Mouse (Mus musculus) kidney, adult 8-10 months (tissue): Measurements from ENCODE around the gene Spast.
"Not testable (repeated sequence)": the region's sequence is repeated elsewhere in the genome, so short reads cannot be mapped to it uniquely, and the experiment has no call there.

Experiments used
- DNase-seq, 2 experiments: peaks; one replicate each; pipeline ENCODE4 v3.0.0; 2022

The Spast gene

GRCm38 (mm10) chr17:74338937-74339804 lies at the start of gene Spast:
Gene Spast, plus strand, starts transcription at chr17:74338987.
- DNase-seq = peak; percentile 68 to 71

- DNase-seq = no peak
Measured at GRCm38 (mm10) chr17:74290198-74290597, 48.6 kb upstream of the Spast start.

- DNase-seq = no peak
Measured at GRCm38 (mm10) chr17:74290869-74291268, 47.9 kb upstream of the Spast start.

- DNase-seq = no peak
Measured at GRCm38 (mm10) chr17:74291640-74292361, 47.0 kb upstream of the Spast start.

- DNase-seq = peak in 1 of 2 experiments; percentile 25
Measured at GRCm38 (mm10) chr17:74293687-74294425, 44.9 kb upstream of the Spast start.

GRCm38 (mm10) chr17:74294426-74295025 lies 44.3 kb upstream of the Spast start:
- peak; percentile 83 to 86 for DNase-seq

- peak; percentile 74 to 78 for DNase-seq
Measured at GRCm38 (mm10) chr17:74295026-74295970, 43.5 kb upstream of the Spast start, which contains the start of gene Memo1. Gene Memo1, minus strand, starts transcription at chr17:74295521.

GRCm38 (mm10) chr17:74296076-74296823 lies 42.5 kb upstream of the Spast start:
- DNase-seq = peak; percentile 29 to 36

GRCm38 (mm10) chr17:74296991-74297390 lies 41.8 kb upstream of the Spast start:
- not testable (repeated sequence) for DNase-seq

- no peak for DNase-seq
Measured at GRCm38 (mm10) chr17:74300089-74300488, 38.7 kb upstream of the Spast start.

- no peak for DNase-seq
Measured at GRCm38 (mm10) chr17:74304060-74304459, 34.7 kb upstream of the Spast start.

GRCm38 (mm10) chr17:74305616-74306015 lies 33.2 kb upstream of the Spast start:
- DNase-seq = no peak

GRCm38 (mm10) chr17:74306021-74306420 lies 32.8 kb upstream of the Spast start:
- no peak for DNase-seq

GRCm38 (mm10) chr17:74315445-74316308 lies 23.1 kb upstream of the Spast start:
- peak in 1 of 2 experiments; percentile 22 for DNase-seq

GRCm38 (mm10) chr17:74316309-74316863 lies 22.4 kb upstream of the Spast start:
- peak; percentile 85 to 87 for DNase-seq

- no peak for DNase-seq
Measured at GRCm38 (mm10) chr17:74318721-74319120, 20.1 kb upstream of the Spast start.

- no peak for DNase-seq
Measured at GRCm38 (mm10) chr17:74322400-74323054, 16.3 kb upstream of the Spast start.

GRCm38 (mm10) chr17:74323844-74324243 lies 14.9 kb upstream of the Spast start, which contains the start of gene Dpy30:
Gene Dpy30, minus strand, starts transcription at chr17:74323944.
- DNase-seq = no peak

GRCm38 (mm10) chr17:74327195-74327594 lies 11.6 kb upstream of the Spast start:
- DNase-seq = not testable (repeated sequence)
